Mouse (Mus musculus): ENCODE measurements around the gene Tmem160.

GRCm38 (mm10) chr7:16420493-16421118, 32.0 kb upstream of the Tmem160 start:
- TF ChIP-seq EP300 (IDR thresholded peaks at IDR 0.05; ENCODE audit: low read depth): no peak
- no peak for TF ChIP-seq CTCF (IDR thresholded peaks at IDR 0.05; ENCODE audit: low read depth)

Measured in heart, postnatal 0 days (tissue).